Mouse (Mus musculus) gastrocnemius, adult 8-10 months (tissue): ENCODE data around the gene Zbtb17. TPM values are rescaled to one million over a fixed set of nuclear protein-coding genes. Genes with fewer than 3 reads are reported as not detected.

ENCODE experiments used
- DNase-seq, 2 experiments: peaks; one replicate each; pipeline ENCODE4 v3.0.0; 2022; ENCODE audit warnings: low spot score in 2 of 2
- total RNA-seq, 4 experiments: library from RNA; stranded (reverse); gene quantifications; 2 replicates each; pipeline ENCODE4 v1.2.4; 2022

Zbtb17 gene
- total RNA-seq, 4 experiments from 2014 or later: 30.2 to 38.3 (median 33.0) TPM

GRCm38 (mm10) chr4:141487581-141487980, 43.1 kb downstream of the Zbtb17 start:
- DNase-seq: no peak

DNA sequence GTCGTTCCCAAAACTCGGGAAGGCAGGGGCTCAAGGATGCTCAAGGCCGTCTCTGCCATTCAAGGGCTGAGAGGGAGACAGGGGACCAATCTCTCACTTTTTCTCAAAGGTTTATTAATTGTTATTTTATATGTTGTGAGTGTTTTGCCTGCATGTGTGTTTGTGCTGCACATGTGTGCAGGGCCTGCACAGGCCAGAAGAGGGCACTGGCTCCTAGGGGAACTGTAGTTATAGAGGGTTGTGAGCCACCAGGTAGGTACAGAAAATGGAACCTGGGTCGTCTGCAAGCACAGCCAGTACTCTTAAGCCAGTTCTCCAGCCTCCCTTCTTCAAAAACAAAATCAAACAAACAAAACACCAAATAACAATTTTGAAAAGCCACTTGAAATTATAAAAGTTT, 44.2 kb downstream of the Zbtb17 start:
- no peak for DNase-seq

DNA sequence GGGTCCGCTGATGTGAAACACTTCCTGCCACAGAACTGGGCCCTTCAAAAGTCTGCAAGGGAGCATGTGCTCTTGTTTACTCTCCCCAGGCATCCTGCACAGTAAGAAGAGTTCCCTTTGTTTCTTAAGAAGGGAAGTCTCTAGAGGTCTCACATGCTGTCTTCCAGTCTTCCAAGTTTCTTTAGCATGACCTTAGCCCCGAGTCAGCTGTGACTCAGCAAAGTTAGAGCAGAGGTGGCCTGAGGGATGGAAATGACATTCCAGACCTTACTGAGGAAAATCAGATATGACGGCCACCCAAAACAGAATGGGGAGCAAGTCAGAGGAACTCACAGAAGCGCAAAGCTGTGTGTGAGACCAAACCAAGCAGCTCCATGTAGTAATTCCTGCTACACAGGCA, 56.2 kb downstream of the Zbtb17 start:
- no peak for DNase-seq

DNA sequence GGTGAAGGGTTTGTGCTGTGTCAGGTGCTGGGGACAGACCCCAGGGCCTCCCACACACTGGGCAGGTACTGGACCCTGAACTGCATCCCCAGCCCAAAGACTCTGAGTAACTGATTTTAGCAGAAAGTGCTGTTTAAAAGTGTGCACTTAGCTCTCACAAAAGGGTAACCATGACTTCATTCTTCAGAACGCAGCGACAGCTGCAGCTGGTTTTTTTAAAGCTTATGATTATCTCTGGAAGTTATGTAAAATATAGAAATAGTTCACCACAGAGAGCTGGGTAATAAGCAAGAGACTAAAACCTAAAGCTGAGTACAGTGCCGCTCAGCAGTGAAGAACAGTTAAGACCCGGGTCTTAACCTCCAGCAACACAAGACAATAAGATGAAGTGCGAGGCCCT, 56.6 kb downstream of the Zbtb17 start:
- DNase-seq: no peak

- DNase-seq: no peak
Measured at GRCm38 (mm10) chr4:141502723-141503122, 58.3 kb downstream of the Zbtb17 start.

DNA sequence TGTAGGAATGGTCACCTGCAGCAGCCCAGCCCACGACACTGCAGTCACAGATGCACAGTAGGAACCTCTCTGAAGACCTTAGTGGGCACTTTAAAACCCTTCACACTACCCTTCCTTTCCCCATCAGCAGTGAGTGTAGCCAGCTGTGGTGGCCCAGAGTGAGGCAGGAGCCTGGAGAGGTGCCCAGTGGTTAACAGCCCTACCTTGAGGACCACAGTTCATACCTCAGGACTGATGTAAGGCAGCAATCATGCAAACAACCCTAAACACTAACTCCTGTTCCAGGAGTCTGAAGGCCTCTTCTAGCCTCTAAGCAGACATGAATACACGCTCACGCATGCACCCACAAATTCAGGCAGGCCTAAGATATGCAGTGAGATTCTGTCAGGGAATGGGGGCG, 60.0 kb downstream of the Zbtb17 start:
- no peak for DNase-seq

- DNase-seq: no peak
Measured at GRCm38 (mm10) chr4:141505810-141506209, 61.4 kb downstream of the Zbtb17 start.

GRCm38 (mm10) chr4:141506352-141506751, 61.9 kb downstream of the Zbtb17 start:
- DNase-seq: peak; percentile 39 to 57

- DNase-seq: peak; percentile 13 to 26
Measured at GRCm38 (mm10) chr4:141506893-141507292, 62.4 kb downstream of the Zbtb17 start.

DNA sequence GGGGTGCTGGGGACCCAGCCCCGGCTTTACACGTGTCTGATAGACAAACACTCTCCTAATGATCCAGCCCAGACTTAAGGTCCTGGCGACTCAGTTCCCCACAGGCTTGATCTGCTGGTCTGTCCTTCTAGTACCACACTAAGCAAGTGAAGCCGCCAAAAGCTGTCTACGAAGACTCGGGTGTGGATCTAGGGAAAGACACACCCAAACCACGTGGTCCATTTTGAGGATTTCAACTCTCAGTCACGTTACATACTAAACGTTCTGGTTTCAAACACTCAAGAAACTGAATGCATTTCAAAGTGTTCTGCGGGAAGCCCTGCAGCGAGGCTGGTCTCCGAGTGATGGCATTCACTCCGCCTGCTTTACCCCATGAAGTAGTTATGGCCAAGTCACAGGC, 66.0 kb downstream of the Zbtb17 start:
- DNase-seq: no peak

DNA sequence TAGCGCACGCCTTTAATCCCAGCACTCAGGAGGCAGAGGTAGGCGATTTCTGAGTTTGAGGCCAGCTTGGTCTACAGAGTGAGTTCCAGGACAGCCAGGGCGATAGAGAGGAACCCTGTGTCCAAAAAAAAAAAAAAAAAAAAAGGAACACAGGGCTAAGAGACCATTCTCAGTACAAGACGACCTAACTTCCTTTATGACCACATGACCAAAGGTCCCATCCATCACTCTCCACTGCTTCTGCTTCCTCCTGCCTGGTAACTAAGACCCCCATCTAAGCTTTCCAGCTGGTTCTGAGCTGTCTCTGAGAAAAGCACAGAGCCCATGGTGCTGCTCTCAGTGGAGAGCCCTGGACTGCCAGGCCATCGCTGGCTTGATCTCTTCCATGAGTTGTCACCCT, 67.7 kb downstream of the Zbtb17 start:
- no peak for DNase-seq

GRCm38 (mm10) chr4:141514179-141514641, 69.8 kb downstream of the Zbtb17 start:
- DNase-seq: no peak

Other genes starting within 250 kb of the Zbtb17 start
- gene Rsg1, start 230.7 kb upstream of the Zbtb17 start, total RNA-seq: 1 to 10 TPM in 1 of 4 experiments, not detected in 3; 1.4 TPM
- gene Arhgef19, start 205.2 kb upstream of the Zbtb17 start, total RNA-seq: 1 to 10 TPM in 1 of 4 experiments, under 1 TPM in 3; 0.10 to 1.1 (median 0.22) TPM
- 1 to 10 TPM in 3 of 4 experiments, under 1 TPM in 1; 0.85 to 2.0 (median 1.8) TPM for gene Epha2, start 143.4 kb upstream of the Zbtb17 start, total RNA-seq
- under 1 TPM in 2 of 4 experiments, not detected in 2; 0.17 to 0.27 TPM for gene Fam131c, start 76.4 kb upstream of the Zbtb17 start, total RNA-seq
- gene Clcnka, start 45.9 kb upstream of the Zbtb17 start, total RNA-seq: not detected
- under 1 TPM in 2 of 4 experiments, not detected in 2; 0.11 to 0.58 TPM for gene Clcnkb, start 28.6 kb upstream of the Zbtb17 start, total RNA-seq
- 100 to 1,000 TPM; 243 to 314 (median 275) TPM for gene Hspb7, start 23.9 kb upstream of the Zbtb17 start, total RNA-seq
- gene Srarp, start 8.5 kb upstream of the Zbtb17 start, total RNA-seq: under 1 TPM in 3 of 4 experiments, not detected in 1; 0.32 to 0.54 (median 0.36) TPM
- 10 to 100 TPM; 17.0 to 23.9 (median 23.5) TPM for gene Spen, start 93.9 kb downstream of the Zbtb17 start, total RNA-seq
- 1 to 10 TPM in 2 of 4 experiments, under 1 TPM in 2; 0.46 to 2.2 (median 0.94) TPM for gene Fblim1, start 161.4 kb downstream of the Zbtb17 start, total RNA-seq
- under 1 TPM; 0.16 to 0.46 (median 0.31) TPM for gene Tmem82, start 174.0 kb downstream of the Zbtb17 start, total RNA-seq
- gene Slc25a34, start 179.2 kb downstream of the Zbtb17 start, total RNA-seq: 10 to 100 TPM in 3 of 4 experiments, 1 to 10 TPM in 1; 9.2 to 14.0 (median 12.3) TPM
- 10 to 100 TPM; 25.0 to 32.5 (median 30.2) TPM for gene Plekhm2, start 220.2 kb downstream of the Zbtb17 start, total RNA-seq
- gene Rsc1a1, start 240.9 kb downstream of the Zbtb17 start, total RNA-seq: 10 to 100 TPM in 2 of 4 experiments, 1 to 10 TPM in 2; 6.0 to 12.0 (median 9.2) TPM